Mouse (Mus musculus) lung, postnatal 0 days (tissue): ENCODE measurements around the gene Cdadc1.

Experiments used
- CTCF ChIP-seq: IDR thresholded peaks from 2 replicates; pipeline ENCODE4 v1.5.1; 2016; ENCODE audit warnings: antibody characterized with exemption, mild to moderate bottlenecking
- EP300 ChIP-seq: IDR thresholded peaks from 2 replicates; pipeline ENCODE4 v1.6.1; 2016; ENCODE audit warnings: antibody characterized with exemption, mild to moderate bottlenecking, control low read depth

- TF ChIP-seq CTCF: no peak
- no peak for TF ChIP-seq EP300
Observed at GRCm38 (mm10) chr14:59633295-59633898, 35.6 kb upstream of the Cdadc1 start.
